Mouse (Mus musculus): ENCODE measurements around the gene Fam53b.

DNA sequence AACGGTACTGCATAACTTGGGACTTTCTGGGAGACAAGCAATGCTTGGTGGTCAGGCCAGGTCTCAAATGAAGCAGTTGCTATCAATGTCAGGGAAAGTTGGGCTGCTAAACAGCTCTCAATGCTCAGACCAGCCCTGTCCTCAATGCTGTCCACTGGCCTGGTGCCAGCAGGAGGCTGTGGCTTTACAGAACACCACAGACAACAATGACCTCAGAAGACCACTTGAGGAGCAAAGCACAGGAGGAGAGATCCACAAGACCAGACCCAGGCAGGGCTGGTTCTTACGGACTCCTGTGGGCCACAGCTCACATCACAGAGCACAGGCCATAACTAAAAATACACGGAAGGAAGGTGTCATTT is 59.3 kb downstream of the Fam53b start:
- TF ChIP-seq ZNF384 (IDR thresholded peaks at IDR 0.05; ENCODE audit: low read depth, low read length): no peak
- TF ChIP-seq ZC3H11A (IDR thresholded peaks at IDR 0.05; ENCODE audit: borderline replicate concordance, low read depth, low read length): no peak
- no peak for TF ChIP-seq MAFK (IDR thresholded peaks at IDR 0.05; ENCODE audit: insufficient read depth, low read depth, low read length)
- no peak for TF ChIP-seq CHD2 (IDR thresholded peaks at IDR 0.05; ENCODE audit: low read depth, low read length)
